Mouse (Mus musculus) CH12.LX (cell line): ENCODE measurements around the gene Uba5. TPM values are rescaled to one million over a fixed set of nuclear protein-coding genes. Genes with fewer than 3 reads are reported as not detected.

Source experiments
- DNase-seq: peaks from one replicate; pipeline ENCODE4 v3.0.0-alpha.2; 2013; ENCODE audit errors: extremely low read depth
- H3K27ac ChIP-seq: 2 replicates; pipeline ENCODE4 v1.5.1; 2012; ENCODE audit warnings: low read depth, mild to moderate bottlenecking, control low read depth, moderate library complexity; ENCODE audit not compliant: insufficient read depth
- H3K27me3 ChIP-seq: replicated peaks from 2 replicates; pipeline ENCODE3; 2012; ENCODE audit warnings: inconsistent platforms
- H3K36me3 ChIP-seq, 2 experiments: replicated peaks in 1 of 2; 2 replicates each; pipeline versions ENCODE3 to v1.6.1; 2012; ENCODE audit warnings: inconsistent platforms in 1 of 2, low read length in 1 of 2, mild to moderate bottlenecking in 1 of 2, mixed read lengths in 1 of 2, moderate library complexity in 1 of 2; ENCODE audit not compliant: control insufficient read depth in 1 of 2, insufficient read depth in 1 of 2
- H3K4me1 ChIP-seq, 2 experiments: 2 replicates each; pipeline ENCODE4 v1.6.1; 2012; ENCODE audit warnings: inconsistent platforms in 1 of 2, moderate library complexity in 1 of 2; ENCODE audit not compliant: insufficient read depth in 2 of 2, control insufficient read depth in 1 of 2
- H3K4me2 ChIP-seq: 2 replicates; pipeline ENCODE4 v1.6.1; 2012; ENCODE audit warnings: low read depth, mild to moderate bottlenecking, control low read depth; ENCODE audit not compliant: poor library complexity, insufficient read depth, severe bottlenecking
- H3K4me3 ChIP-seq, 3 experiments: fragments of 150-350 bp in 1 of 3; sonication (generic) in 1 of 3; replicated peaks in 1 of 3; 2 replicates each; pipeline versions ENCODE3 to v1.5.1; 2011 to 2012; ENCODE audit warnings: low read depth in 2 of 3, low read length in 2 of 3, mild to moderate bottlenecking in 2 of 3, moderate library complexity in 2 of 3, control low read depth in 1 of 3, improper control_type of control experiment in 1 of 3, inconsistent platforms in 1 of 3, mixed read lengths in 1 of 3; ENCODE audit not compliant: poor library complexity in 1 of 3
- H3K79me2 ChIP-seq: replicated peaks from 2 replicates; pipeline ENCODE4 v1.6.1; 2012; ENCODE audit warnings: mild to moderate bottlenecking, moderate library complexity; ENCODE audit not compliant: control insufficient read depth, poor library complexity, insufficient read depth, severe bottlenecking; ENCODE audit errors: extremely low read depth
- H3K9ac ChIP-seq: 2 replicates; pipeline ENCODE4 v1.6.1; 2012; ENCODE audit warnings: low read depth, mild to moderate bottlenecking, control low read depth, moderate library complexity; ENCODE audit not compliant: insufficient read depth
- H3K9me3 ChIP-seq: replicated peaks from 2 replicates; pipeline ENCODE3; 2012; ENCODE audit warnings: low read length, inconsistent platforms, mixed read lengths
- CTCF ChIP-seq, 2 experiments: IDR thresholded peaks in 1 of 2; conservative IDR thresholded peaks in 1 of 2; 2 replicates each; pipeline ENCODE4 v1.5.1; 2011 to 2012; ENCODE audit warnings: low read depth in 2 of 2, low read length in 2 of 2, improper control_type of control experiment in 1 of 2, inconsistent platforms in 1 of 2, mild to moderate bottlenecking in 1 of 2, moderate library complexity in 1 of 2
- ETS1 ChIP-seq: conservative IDR thresholded peaks from 2 replicates; pipeline ENCODE4 v1.6.1; 2012; ENCODE audit warnings: low read depth, mild to moderate bottlenecking, inconsistent platforms, low read length, improper control_type of control experiment, moderate library complexity
- GABPA ChIP-seq: IDR thresholded peaks from 2 replicates; pipeline ENCODE4 v1.6.1; 2012; ENCODE audit warnings: low read depth, low read length, improper control_type of control experiment, inconsistent platforms; ENCODE audit not compliant: insufficient replicate concordance
- HCFC1 ChIP-seq: IDR thresholded peaks from 2 replicates; pipeline ENCODE4 v1.6.1; 2012; ENCODE audit warnings: low read depth, mild to moderate bottlenecking, inconsistent platforms, low read length, improper control_type of control experiment
- IRF4 ChIP-seq: IDR thresholded peaks from 2 replicates; pipeline ENCODE4 v1.6.1; 2014; ENCODE audit warnings: low read depth, mild to moderate bottlenecking, inconsistent platforms, low read length, improper control_type of control experiment
- JUND ChIP-seq: conservative IDR thresholded peaks from 2 replicates; pipeline ENCODE4 v1.6.1; 2011; ENCODE audit warnings: low read depth, low read length, improper control_type of control experiment
- KAT2A ChIP-seq: IDR thresholded peaks from 2 replicates; pipeline ENCODE4 v1.6.1; 2012; ENCODE audit warnings: low read length, improper control_type of control experiment, inconsistent platforms; ENCODE audit not compliant: insufficient replicate concordance
- MAZ ChIP-seq: IDR thresholded peaks from 2 replicates; pipeline ENCODE4 v1.6.1; 2012; ENCODE audit warnings: low read depth, mild to moderate bottlenecking, inconsistent platforms, low read length, improper control_type of control experiment, moderate library complexity
- MEF2A ChIP-seq: IDR thresholded peaks from 2 replicates; pipeline ENCODE4 v1.6.1; 2014; ENCODE audit warnings: low read depth, mild to moderate bottlenecking, inconsistent platforms, low read length, improper control_type of control experiment, borderline replicate concordance
- MYC ChIP-seq: IDR thresholded peaks from 2 replicates; pipeline ENCODE4 v1.6.1; 2011; ENCODE audit warnings: low read depth, mild to moderate bottlenecking, improper control_type of control experiment, low read length
- NELFE ChIP-seq: IDR thresholded peaks from 2 replicates; pipeline ENCODE4 v1.6.1; 2011; ENCODE audit warnings: low read depth, low read length, improper control_type of control experiment
- PAX5 ChIP-seq: IDR thresholded peaks from 2 replicates; pipeline ENCODE4 v1.6.1; 2012; ENCODE audit warnings: low read length, inconsistent platforms, mixed read lengths
- POLR2AphosphoS2 ChIP-seq: IDR thresholded peaks from 2 replicates; pipeline ENCODE4 v1.6.1; 2011; ENCODE audit warnings: low read depth, low read length, improper control_type of control experiment
- RCOR1 ChIP-seq: conservative IDR thresholded peaks from 2 replicates; pipeline ENCODE4 v1.6.1; 2012; ENCODE audit warnings: low read depth, mild to moderate bottlenecking, inconsistent platforms, low read length, improper control_type of control experiment
- SIN3A ChIP-seq: IDR thresholded peaks from 2 replicates; pipeline ENCODE4 v1.6.1; 2012; ENCODE audit warnings: low read length, improper control_type of control experiment, inconsistent platforms
- SMC3 ChIP-seq: IDR thresholded peaks from 2 replicates; pipeline ENCODE4 v1.6.1; 2011; ENCODE audit warnings: low read depth, low read length, improper control_type of control experiment
- UBTF ChIP-seq: IDR thresholded peaks from 2 replicates; pipeline ENCODE4 v1.6.1; 2012; ENCODE audit warnings: low read depth, mild to moderate bottlenecking, inconsistent platforms, low read length, improper control_type of control experiment, moderate library complexity
- USF1 ChIP-seq: IDR thresholded peaks from 2 replicates; pipeline ENCODE4 v1.6.1; 2014; ENCODE audit warnings: low read depth, mild to moderate bottlenecking, inconsistent platforms, low read length, improper control_type of control experiment
- dilution Hi-C: fragments of 300-500 bp; cut with MboI; formaldehyde crosslinking; loops from 2 replicates; pipeline ENCODE4 v1.14.3; 2020; ENCODE audit warnings: low sequenced_read_pairs; ENCODE audit not compliant: extremely low pct_unique_long_range_greater_than_20kb, extremely low pct_ligation_motif_present
- in situ Hi-C: fragments of 300-500 bp; cut with MboI; formaldehyde crosslinking; loops from 3 replicates; pipeline ENCODE4 v1.14.3; 2019; ENCODE audit warnings: low sequenced_read_pairs, low pct_ligation_motif_present, low pct_unique_long_range_greater_than_20kb, mixed read lengths
- polyA plus RNA-seq: library from polyadenylated mRNA; unstranded; fragments of >175 nt; gene quantifications from 2 replicates; pipeline ENCODE4 v1.2.1, GENCODE M21; 2012; ENCODE audit warnings: low read depth; ENCODE audit not compliant: insufficient read length
- total RNA-seq, 2 experiments: library from RNA; depleted of rRNA; stranded (reverse); fragments of 300-350 nt in 1 of 2; fragments of >200 nt in 1 of 2; gene quantifications; 2 replicates each; pipeline ENCODE4 v1.2.3; 2012 to 2014

The Uba5 gene
- total and polyA plus RNA-seq, 3 experiments, result 24.0 to 33.4 (median 29.3) TPM

DNA sequence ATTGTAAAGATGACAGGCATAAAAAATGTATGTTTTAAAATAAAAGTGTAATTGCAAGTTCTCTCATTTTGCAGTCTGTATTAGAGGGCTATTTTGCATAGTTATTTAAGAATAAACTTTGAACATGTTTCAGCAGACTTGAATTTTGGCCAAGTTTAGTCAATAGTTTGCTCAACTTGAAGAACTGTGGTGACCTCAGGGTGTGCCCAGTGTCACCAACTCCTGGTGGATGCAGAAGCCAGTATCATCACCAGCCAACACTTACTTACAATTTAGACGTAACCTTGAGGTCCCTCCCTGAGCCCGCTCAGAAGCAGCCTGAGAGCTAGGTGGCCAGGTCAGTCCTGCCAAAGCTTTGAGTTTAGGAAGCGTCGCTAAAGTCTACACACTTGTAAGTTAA is 19.3 kb downstream of the Uba5 start:
- dilution Hi-C loops, result no loop called here
- TF ChIP-seq MEF2A, result no peak
- TF ChIP-seq, all 38 proteins: peak for 0
- peaks cover 18 to 33% of the 10 kb centered on the region in 2 experiments for H3K36me3 ChIP-seq
- H3K4me2 ChIP-seq, result no peak overlapping the region
- H3K9me3 ChIP-seq, result no peaks in the 10 kb centered on the region
- in situ Hi-C loops, result no loop called here
- H3K4me1 ChIP-seq, result no peaks in the 10 kb centered on the region
- H3K4me3 ChIP-seq, result no peak overlapping the region
- H3K9ac ChIP-seq, result no peak overlapping the region
- H3K79me2 ChIP-seq, result no peaks in the 10 kb centered on the region
- H3K27ac ChIP-seq, result no peak overlapping the region
- DNase-seq, result no peak
- H3K27me3 ChIP-seq, result no peaks in the 10 kb centered on the region

DNA sequence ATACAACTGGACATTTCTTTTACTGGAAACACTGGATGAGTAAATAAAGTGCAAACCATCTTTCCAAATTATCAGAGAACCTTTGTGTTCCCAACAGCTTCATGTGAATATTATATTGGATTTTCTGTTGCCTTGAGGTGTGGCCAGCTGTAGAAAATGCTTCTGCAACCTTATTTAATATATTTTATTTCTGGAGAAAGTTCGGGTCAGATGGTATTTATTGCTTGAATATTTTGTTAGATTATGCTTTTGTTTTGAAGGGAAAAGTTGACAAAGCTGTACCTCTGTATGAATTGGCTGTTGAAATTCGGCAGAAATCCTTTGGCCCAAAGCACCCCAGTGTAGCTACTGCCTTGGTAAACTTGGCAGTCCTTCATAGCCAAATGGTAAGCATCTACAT is 22.6 kb downstream of the Uba5 start, which contains the start of gene Gm28305:
Gm28305 (plus strand) TSS at position 301 of the 400 bp plus-strand sequence.
- in situ Hi-C loops (no loop called here), dilution Hi-C loops (no loop called here)
- Histone ChIP-seq H3K9me3 (no peaks in the 10 kb centered on the region), H3K27ac (no peak within 1 kb of the TSS), H3K27me3 (no peaks in the 10 kb centered on the region), H3K4me2 (no peak within 1 kb of the TSS), H3K36me3 (peaks cover 0 to 7% of the 10 kb centered on the region in 2 experiments), H3K4me3 (no peak within 1 kb of the TSS), H3K79me2 (no peaks in the 10 kb centered on the region), H3K9ac (no peak within 1 kb of the TSS), H3K4me1 (no peaks in the 10 kb centered on the region)
- TF ChIP-seq HCFC1 (no peak), MYC (no peak), MAZ (no peak), SMC3 (no peak), GABPA (no peak), NELFE (no peak), KAT2A (no peak), MEF2A (no peak), SIN3A (no peak), POLR2AphosphoS2 (no peak), JUND (no peak), ETS1 (no peak), CTCF (conservative IDR thresholded peaks at IDR 0.05 in 1 of 2, IDR thresholded peaks at IDR 0.05 in 1 of 2; ENCODE audit: low read depth in 2 of 2, low read length in 2 of 2) (no peak), IRF4 (no peak)
- no peak for DNase-seq

DNA sequence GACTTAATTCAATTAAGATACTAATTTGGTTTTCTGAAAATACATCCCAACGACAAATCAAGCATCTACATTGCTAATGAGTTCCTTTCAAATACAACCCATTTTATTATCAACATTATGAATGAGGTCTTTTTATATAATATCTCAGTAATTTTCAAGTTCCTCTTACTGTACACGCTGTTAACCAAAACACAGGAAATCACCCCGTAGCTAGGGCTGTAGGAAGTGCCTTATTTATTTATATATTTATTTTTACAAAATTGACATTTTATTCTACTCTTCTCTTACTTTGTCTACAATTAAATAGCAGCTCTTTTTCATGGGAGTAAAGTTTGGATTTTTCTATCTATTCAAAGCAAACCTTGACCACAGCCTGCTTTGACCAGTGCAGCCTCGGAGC is 23.2 kb downstream of the Uba5 start:
- no peak for DNase-seq
- in situ Hi-C loops, result no loop called here
- H3K27me3 ChIP-seq, result no peaks in the 10 kb centered on the region
- no peaks in the 10 kb centered on the region for H3K79me2 ChIP-seq
- H3K9me3 ChIP-seq, result no peaks in the 10 kb centered on the region
- peaks cover 0 to 6% of the 10 kb centered on the region in 2 experiments for H3K36me3 ChIP-seq
- H3K4me3 ChIP-seq, result no peak overlapping the region
- no peak for TF ChIP-seq USF1
- TF ChIP-seq UBTF, result no peak
- no peak for TF ChIP-seq RCOR1
- no peak for TF ChIP-seq PAX5
- H3K27ac ChIP-seq, result no peak overlapping the region
- dilution Hi-C loops, result no loop called here
- 0 out of 4 replicates have a peak, but pooled peaks cover 0 to 3% of the 10 kb centered on the region in 2 experiments for H3K4me1 ChIP-seq
- H3K9ac ChIP-seq, result no peak overlapping the region
- H3K4me2 ChIP-seq, result no peak overlapping the region
